Mouse (Mus musculus) cortical plate, adult 2 months (tissue): Measurements from ENCODE around the gene 4930451I11Rik. TPM values are rescaled to one million over a fixed set of nuclear protein-coding genes. Genes with fewer than 3 reads are reported as not detected.
A peak's percentile ranks its signal among the peaks of the same experiment; 100 is the strongest.

Experiments
- H3K27ac ChIP-seq: fragments of 200-500 bp; 2 replicates; pipeline ENCODE4 v1.5.1; 2012; ENCODE audit warnings: low read length, control low read depth, inconsistent platforms; ENCODE audit not compliant: insufficient read depth
- H3K4me1 ChIP-seq: fragments of 200-500 bp; 2 replicates; pipeline ENCODE4 v1.6.1; 2011; ENCODE audit warnings: low read length; ENCODE audit not compliant: control insufficient read depth, insufficient read depth
- H3K4me3 ChIP-seq: fragments of 200-500 bp; 2 replicates; pipeline ENCODE4 v1.5.1; 2011; ENCODE audit warnings: mild to moderate bottlenecking, low read length, control low read depth; ENCODE audit not compliant: insufficient read depth
- CTCF ChIP-seq: fragments of 200-500 bp; IDR thresholded peaks from 2 replicates; pipeline ENCODE4 v1.5.1; 2011; ENCODE audit warnings: mild to moderate bottlenecking, control low read depth, low read length; ENCODE audit not compliant: insufficient read depth; ENCODE audit errors: extremely low read depth
- POLR2A ChIP-seq: fragments of 200-500 bp; IDR thresholded peaks from 2 replicates; pipeline ENCODE4 v1.6.1; 2011; ENCODE audit warnings: mild to moderate bottlenecking, low read length, control low read depth; ENCODE audit not compliant: insufficient read depth; ENCODE audit errors: extremely low read depth
- polyA plus RNA-seq: library from polyadenylated mRNA; depleted of rRNA; stranded (reverse); fragments of >200 nt; gene quantifications from 2 replicates; pipeline ENCODE4 v1.2.3, GENCODE M21; 2012; rRNA removed

4930451I11Rik gene
- 0.67 TPM in 1 of 2 replicates, not detected in the other for polyA plus RNA-seq

DNA sequence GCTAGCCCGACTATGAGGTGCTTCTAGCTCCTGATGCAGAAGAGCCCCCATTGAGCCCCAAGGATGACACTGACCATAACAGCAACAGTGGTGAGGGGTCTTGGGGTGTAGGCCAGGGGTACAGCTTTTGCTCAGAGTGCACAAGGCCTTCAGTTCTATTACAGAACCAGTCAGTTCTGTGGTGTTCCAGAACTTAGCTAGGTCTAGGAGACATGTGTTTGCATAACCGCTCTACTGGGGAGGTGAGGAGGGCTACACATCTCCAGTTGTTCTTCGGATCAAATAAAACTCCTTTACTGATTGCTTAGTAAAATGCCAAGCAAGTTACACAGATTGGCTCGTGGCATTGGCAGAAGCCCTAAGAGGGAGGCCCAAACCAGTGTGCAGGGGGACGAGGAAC is at the start of gene 4930451I11Rik:
4930451I11Rik (minus strand) TSS at position 101 of the 400 bp plus-strand sequence.
- H3K4me1 ChIP-seq: no peaks in the 10 kb centered on the region
- H3K27ac ChIP-seq: no peak within 1 kb of the TSS
- no peak within 1 kb of the TSS for H3K4me3 ChIP-seq
- TF ChIP-seq POLR2A (no peak), CTCF (no peak)

DNA sequence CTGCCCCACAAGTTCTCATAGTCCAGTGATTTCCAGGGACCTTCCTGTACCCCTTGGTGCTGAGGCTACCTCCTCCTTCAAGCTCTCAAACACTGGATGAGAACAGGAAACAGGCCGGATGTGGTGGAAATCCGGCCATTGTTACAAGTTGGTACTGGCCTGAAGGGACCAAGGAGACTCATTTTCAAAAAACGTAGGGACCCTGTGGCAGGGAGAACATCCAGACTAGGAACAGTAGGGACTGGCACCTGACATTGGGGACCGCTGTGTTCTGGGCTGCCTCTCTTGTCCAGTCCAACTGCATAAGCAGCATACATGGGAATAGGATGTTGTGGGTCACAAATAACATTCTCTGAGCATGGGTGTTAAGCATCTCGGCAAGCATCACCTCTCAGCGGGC is 49.6 kb upstream of the 4930451I11Rik start:
- H3K4me1 ChIP-seq: peaks cover 9% of the 10 kb centered on the region
- no peak overlapping the region for H3K27ac ChIP-seq
- H3K4me3 ChIP-seq: no peak overlapping the region; the same call in 1 of the 2 replicates
- TF ChIP-seq CTCF: no peak
- no peak for TF ChIP-seq POLR2A

DNA sequence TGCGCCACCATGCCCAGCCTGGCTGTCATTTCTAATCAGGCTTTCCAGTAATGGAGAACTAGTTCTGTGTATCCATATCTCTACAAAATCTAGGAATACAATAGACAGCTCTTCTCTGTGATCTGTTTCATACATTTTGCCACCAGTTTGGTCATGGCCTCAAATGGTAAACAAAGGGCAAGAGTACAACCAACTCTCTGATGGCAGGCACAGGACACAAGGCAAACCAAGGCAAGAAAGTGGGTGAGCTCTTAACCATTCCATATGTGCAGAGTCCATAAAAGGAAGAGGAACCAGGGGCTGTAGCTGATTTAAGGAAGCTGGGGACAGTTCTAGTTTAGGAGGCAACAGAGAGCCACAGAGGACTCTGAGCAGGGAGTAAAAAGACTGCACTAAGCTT is 45.8 kb upstream of the 4930451I11Rik start:
- no peak overlapping the region for H3K4me3 ChIP-seq

DNA sequence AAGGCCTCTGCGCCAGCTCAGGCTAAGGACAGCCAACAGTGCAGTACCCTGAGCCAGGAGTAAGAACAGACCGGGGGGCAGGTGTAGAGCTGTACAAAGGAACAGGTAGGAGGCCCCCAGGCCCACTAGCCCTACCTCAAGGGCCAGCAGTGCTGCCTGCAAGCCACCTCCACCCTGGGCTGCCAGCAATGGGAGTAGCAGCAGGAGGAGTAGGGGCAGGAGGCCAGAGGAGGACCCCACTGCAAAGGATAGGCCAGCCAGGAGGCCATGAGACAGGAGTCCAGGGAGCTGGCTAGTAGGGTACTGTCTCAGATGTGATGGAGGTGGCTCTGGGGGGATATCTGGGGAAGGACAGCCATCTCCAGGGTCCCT is 39.1 kb upstream of the 4930451I11Rik start:
- no peaks in the 10 kb centered on the region for H3K4me1 ChIP-seq
- no peak for TF ChIP-seq CTCF
- TF ChIP-seq POLR2A: no peak
- H3K4me3 ChIP-seq: no peak overlapping the region
- H3K27ac ChIP-seq: no peak overlapping the region

More for the DNA sequence above, 45.8 kb upstream of the 4930451I11Rik start:
- Histone ChIP-seq H3K27ac (no peak overlapping the region), H3K4me1 (peaks cover 9% of the 10 kb centered on the region)
- TF ChIP-seq POLR2A (no peak), CTCF (no peak)

DNA sequence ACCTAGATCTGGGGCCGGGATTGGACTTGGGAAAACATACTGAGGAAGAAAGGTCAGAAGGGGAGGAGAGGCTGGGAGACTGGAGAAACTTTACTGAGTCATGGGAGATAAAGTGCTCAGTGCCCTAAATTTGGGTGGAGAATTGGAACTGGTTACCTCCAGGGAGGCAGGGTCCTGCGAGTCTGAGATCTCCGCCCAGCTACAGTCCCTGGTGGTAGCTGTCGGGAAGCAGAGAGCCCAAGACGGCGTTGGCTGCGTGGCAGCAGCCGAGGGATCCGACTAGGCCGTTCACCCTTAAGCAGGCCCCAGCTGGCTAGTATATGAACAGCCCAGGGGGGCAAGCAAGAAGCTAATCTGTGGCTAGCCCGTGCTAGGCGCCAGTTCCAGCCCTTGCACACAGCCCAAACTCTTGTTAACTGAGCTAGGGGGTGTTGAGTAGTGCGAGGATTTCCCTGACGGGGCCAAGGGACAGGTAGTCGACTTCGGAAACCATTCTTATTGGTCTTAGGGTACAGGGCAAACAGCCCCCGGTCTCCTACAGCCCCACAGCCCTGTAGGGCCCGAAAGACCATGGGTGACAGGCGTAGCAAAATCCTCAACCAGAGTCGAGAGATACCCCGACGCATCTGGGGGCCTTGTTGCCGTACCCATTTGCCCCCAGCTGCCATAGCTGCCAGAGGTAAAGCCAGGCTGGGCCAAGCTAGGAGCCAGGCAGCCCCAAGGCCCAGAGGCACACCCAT is 38.5 kb upstream of the 4930451I11Rik start:
- Histone ChIP-seq H3K27ac (no peak overlapping the region), H3K4me3 (no peak overlapping the region), H3K4me1 (no peaks in the 10 kb centered on the region)
- TF ChIP-seq POLR2A (no peak), CTCF (no peak)

DNA sequence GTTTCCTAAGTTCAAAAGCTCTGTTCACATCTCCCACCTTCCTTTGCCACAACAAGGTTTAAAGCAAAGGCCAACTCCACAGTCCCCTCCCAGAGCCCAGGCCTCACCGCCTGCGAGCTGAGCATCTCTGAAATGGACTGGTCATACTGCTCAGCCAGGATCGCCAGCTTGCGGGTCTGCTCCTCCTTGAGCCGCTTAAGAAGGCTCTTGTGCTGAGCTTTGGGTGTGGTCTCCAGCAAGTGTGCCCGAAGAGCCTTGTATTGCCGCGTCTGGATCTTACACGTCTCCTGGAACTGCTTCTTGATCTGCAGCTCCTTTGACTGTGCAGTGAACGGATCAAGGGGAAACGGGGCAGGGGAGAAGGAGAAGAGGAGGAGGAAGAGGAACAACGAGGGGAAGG is 36.6 kb upstream of the 4930451I11Rik start:
- Histone ChIP-seq H3K4me1 (peaks cover 2% of the 10 kb centered on the region), H3K4me3 (no peak overlapping the region), H3K27ac (no peak overlapping the region)
- TF ChIP-seq POLR2A (no peak), CTCF (no peak)

DNA sequence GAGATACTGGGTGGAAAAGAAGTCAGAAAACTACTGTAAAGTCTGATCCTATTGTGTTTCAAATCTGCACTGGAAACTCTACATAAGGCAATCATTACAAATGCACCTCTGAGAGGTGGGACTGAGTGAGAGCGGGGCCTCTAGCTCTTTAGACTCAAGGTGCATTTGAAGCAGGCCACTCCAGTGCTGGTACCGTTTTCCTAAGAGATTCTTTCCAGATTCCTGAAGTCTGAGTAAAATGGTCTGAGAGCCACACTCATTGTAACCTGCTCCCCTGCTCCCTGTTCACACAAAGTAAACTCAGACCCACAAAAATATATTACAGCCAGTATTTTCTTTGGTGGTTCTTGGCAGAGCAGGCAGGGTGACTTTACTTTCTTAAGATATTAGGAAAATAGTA is 36.1 kb upstream of the 4930451I11Rik start:
- Histone ChIP-seq H3K27ac (no peak overlapping the region), H3K4me3 (no peak overlapping the region), H3K4me1 (peaks cover 2% of the 10 kb centered on the region)
- no peak for TF ChIP-seq CTCF
- no peak for TF ChIP-seq POLR2A

DNA sequence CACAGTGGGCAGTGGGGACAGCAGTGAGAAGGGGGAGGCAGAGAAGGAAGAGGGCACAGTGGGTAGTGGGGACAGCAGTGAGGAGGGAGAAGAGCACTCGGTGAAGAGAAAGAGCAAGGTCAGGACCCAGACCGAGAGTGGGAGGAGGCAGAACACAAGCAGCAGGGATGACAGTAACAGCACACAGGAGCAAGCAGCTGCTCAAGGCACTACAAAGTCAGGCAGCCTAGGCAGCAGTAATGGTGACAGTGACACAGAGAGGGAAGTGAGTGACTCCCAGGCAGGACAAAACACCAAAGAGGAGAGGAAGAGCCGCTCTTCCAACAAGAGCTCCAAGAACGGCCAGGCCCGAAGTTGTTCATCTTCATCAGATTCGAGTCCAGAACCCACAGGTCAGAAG is 32.4 kb upstream of the 4930451I11Rik start:
- Histone ChIP-seq H3K4me1 (peaks cover 4% of the 10 kb centered on the region), H3K4me3 (peak overlapping the region; percentile 41; the same call in 1 of the 2 replicates), H3K27ac (no peak overlapping the region)
- TF ChIP-seq CTCF (no peak), POLR2A (0 out of 2 replicates have a peak, but pooled peaks have one; percentile 9)

DNA sequence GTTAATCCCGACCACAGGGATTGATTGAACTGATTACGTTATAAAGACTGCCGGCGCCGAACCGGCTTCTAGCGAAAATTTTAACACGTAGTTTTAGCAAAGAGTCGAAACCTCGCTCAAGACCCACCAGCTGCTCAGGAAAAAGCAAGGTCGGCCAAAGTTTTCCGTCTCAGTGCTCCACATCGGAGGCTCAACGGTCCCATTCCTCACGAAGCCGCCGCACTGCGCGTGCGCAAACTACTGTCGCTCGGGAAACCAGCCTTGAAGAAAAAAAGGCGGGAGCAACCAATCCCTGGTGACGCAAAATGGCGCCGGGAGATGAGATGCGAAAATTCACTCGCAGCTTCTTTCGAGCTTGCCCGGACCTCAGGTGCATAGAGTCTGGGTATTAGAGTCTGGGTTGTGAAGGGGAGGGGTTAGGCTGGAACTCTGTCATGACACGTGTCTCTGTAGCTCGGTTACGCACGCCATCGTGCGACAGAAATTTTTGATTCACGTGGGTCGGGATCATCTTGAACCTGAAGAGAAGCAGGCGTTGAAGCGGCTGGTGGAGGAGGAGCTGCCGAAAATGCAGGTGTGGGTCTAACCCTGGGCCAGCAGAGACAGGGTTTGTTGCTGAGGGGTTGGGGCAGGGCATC is 30.8 kb upstream of the 4930451I11Rik start, which contains the start of gene Ino80e:
Ino80e (minus strand) TSS at position 231 of the 638 bp plus-strand sequence.
- Histone ChIP-seq H3K4me3 (peak within 1 kb of the TSS; percentile 41), H3K4me1 (peaks cover 4% of the 10 kb centered on the region), H3K27ac (peak within 1 kb of the TSS; percentile 46)
- TF ChIP-seq CTCF (no peak), POLR2A (peak; percentile 60)
